Mouse (Mus musculus) midbrain, embryonic 12.5 days (tissue): ENCODE data around the gene Wipf1. TPM values are rescaled to one million over a fixed set of nuclear protein-coding genes. Genes with fewer than 3 reads are reported as not detected.

Source experiments
- ATAC-seq: fragments of 200-750 bp; cut with Nextera tagmentation; 2 replicates; pipeline ENCODE4 v1.8.0; 2017; ENCODE audit warnings: low read depth, moderate TSS enrichment, moderate library complexity; ENCODE audit not compliant: low FRiP score
- H3K27ac ChIP-seq: fragments of 300-500 bp; sonication (generic); replicated peaks from 2 replicates; pipeline ENCODE4 v1.5.1; 2016; ENCODE audit warnings: mild to moderate bottlenecking
- H3K27me3 ChIP-seq: fragments of 300-500 bp; sonication (generic); 2 replicates; pipeline ENCODE4 v1.6.1; 2016; ENCODE audit warnings: mild to moderate bottlenecking
- H3K36me3 ChIP-seq: fragments of 300-500 bp; sonication (generic); 2 replicates; pipeline ENCODE4 v1.6.1; 2016
- H3K4me1 ChIP-seq: fragments of 300-500 bp; sonication (generic); 2 replicates; pipeline ENCODE4 v1.6.1; 2016
- H3K4me2 ChIP-seq: fragments of 300-500 bp; sonication (generic); replicated peaks from 2 replicates; pipeline ENCODE4 v1.6.1; 2016; ENCODE audit warnings: mild to moderate bottlenecking, moderate library complexity
- H3K4me3 ChIP-seq: fragments of 300-500 bp; sonication (generic); 2 replicates; pipeline ENCODE4 v1.5.1; 2016; ENCODE audit warnings: mild to moderate bottlenecking
- H3K9ac ChIP-seq: fragments of 300-500 bp; sonication (generic); replicated peaks from 2 replicates; pipeline ENCODE4 v1.6.1; 2016; ENCODE audit warnings: mild to moderate bottlenecking, moderate library complexity
- H3K9me3 ChIP-seq: fragments of 300-500 bp; sonication (generic); 2 replicates; pipeline ENCODE4 v1.6.1; 2016; ENCODE audit warnings: mild to moderate bottlenecking
- WGBS: fragments of 180-500 bp; shearing (Covaris S2); methylation state at CpG from one replicate; pipeline ENCODE4 v1.1.7; 2016; 5-methylcytosine and 5-hydroxymethylcytosine counted together
- polyA plus RNA-seq: library from polyadenylated mRNA; unstranded; fragments of >200 nt; fragmentation: Nextera tagmentation; extraction: Ambion mirVana; gene quantifications from 2 replicates; pipeline ENCODE4 v1.2.1, GENCODE M21; 2016

Wipf1 gene
- polyA plus RNA-seq, 1 experiment from 2014 or later: 5.3 TPM

DNA sequence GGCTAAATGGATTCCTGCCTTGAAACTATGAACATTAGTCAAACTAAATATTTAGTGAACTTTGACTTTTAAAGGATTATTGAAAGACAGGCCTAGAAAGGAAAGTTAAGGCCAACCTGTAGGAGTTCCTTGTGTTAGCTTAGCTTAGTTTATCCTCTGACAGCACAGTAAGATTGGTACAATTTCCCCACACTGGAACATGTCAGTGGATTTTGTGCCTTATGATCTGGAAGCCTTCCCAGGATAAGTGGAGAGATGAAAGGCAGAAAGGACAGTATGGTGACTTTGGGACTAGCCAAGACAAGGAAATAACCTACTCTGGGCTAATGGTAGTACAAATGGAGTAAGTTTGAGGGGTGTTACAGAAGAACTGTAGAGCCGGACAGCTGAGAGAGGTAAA is 141.7 kb downstream of the Wipf1 start:
- Histone ChIP-seq H3K36me3 (no peaks in the 10 kb centered on the region), H3K9me3 (no peaks in the 10 kb centered on the region), H3K27ac (no peak overlapping the region), H3K4me2 (no peak overlapping the region), H3K27me3 (0 out of 2 replicates have a peak, but pooled peaks cover 4% of the 10 kb centered on the region), H3K4me1 (no peaks in the 10 kb centered on the region; the same call in 1 of the 2 replicates), H3K4me3 (no peak overlapping the region), H3K9ac (no peak overlapping the region)
- WGBS: 90% methylated on average over 1 of the region's 1 CpGs
- no peak for ATAC-seq

- 1% methylated on average over 43 of the region's 44 CpGs for WGBS
- Histone ChIP-seq H3K27ac (peak within 1 kb of the TSS; percentile 64), H3K4me1 (no peaks in the 10 kb centered on the region; the same call in 1 of the 2 replicates), H3K9ac (peak within 1 kb of the TSS; percentile 55), H3K4me3 (peak within 1 kb of the TSS; percentile 61), H3K27me3 (0 out of 2 replicates have a peak, but pooled peaks cover 4% of the 10 kb centered on the region), H3K36me3 (no peaks in the 10 kb centered on the region), H3K9me3 (no peaks in the 10 kb centered on the region), H3K4me2 (peak within 1 kb of the TSS; percentile 78)
- ATAC-seq: peak; percentile 99
Observed at GRCm38 (mm10) chr2:73386356-73387046, 143.0 kb downstream of the Wipf1 start, which contains the start of gene Gpr155. Gpr155 (minus strand) TSS chr2:73386572.

- H3K9ac ChIP-seq: peak overlapping the region; percentile 55
- H3K4me2 ChIP-seq: peak overlapping the region; percentile 78
- H3K27me3 ChIP-seq: 0 out of 2 replicates have a peak, but pooled peaks cover 4% of the 10 kb centered on the region
- ATAC-seq: no peak; the same call in 1 of the 2 replicates
- H3K36me3 ChIP-seq: no peaks in the 10 kb centered on the region
- 2% methylated on average over 29 of the region's 29 CpGs for WGBS
- no peaks in the 10 kb centered on the region; the same call in 1 of the 2 replicates for H3K4me1 ChIP-seq
- no peaks in the 10 kb centered on the region for H3K9me3 ChIP-seq
- peak overlapping the region; percentile 61 for H3K4me3 ChIP-seq
- H3K27ac ChIP-seq: no peak overlapping the region
Observed at GRCm38 (mm10) chr2:73385641-73386355, 143.7 kb downstream of the Wipf1 start.

DNA sequence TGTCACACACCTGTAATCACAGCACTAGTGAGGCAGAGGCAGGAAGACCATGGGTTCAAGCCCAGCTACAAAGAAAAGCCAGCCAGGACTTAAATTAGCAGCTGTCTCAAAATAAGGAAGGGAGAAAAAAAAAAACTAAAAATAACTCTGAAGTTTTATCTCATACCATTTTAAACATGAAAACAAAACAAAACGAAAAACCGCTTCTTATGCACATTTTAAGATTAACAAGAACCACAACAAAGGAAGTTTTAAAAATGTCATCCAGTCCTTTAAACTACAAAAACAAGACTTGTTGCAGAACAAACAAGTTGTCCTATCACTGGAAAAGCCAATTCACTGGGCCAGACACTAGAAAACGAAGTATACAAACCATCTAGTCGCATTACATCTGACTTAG is 144.4 kb downstream of the Wipf1 start:
- H3K36me3 ChIP-seq: no peaks in the 10 kb centered on the region
- H3K4me1 ChIP-seq: no peaks in the 10 kb centered on the region; the same call in 1 of the 2 replicates
- 88% methylated on average over 4 of the region's 4 CpGs for WGBS
- ATAC-seq: no peak
- H3K4me3 ChIP-seq: no peak overlapping the region
- H3K9me3 ChIP-seq: no peaks in the 10 kb centered on the region
- H3K9ac ChIP-seq: no peak overlapping the region
- H3K4me2 ChIP-seq: peak overlapping the region; percentile 78
- no peak overlapping the region for H3K27ac ChIP-seq
- H3K27me3 ChIP-seq: 0 out of 2 replicates have a peak, but pooled peaks cover 4% of the 10 kb centered on the region

- H3K27me3 ChIP-seq: 0 out of 2 replicates have a peak, but pooled peaks cover 1% of the 10 kb centered on the region
- H3K4me2 ChIP-seq: no peak overlapping the region
- H3K9me3 ChIP-seq: no peaks in the 10 kb centered on the region
- no peaks in the 10 kb centered on the region for H3K4me1 ChIP-seq
- no peak overlapping the region for H3K27ac ChIP-seq
- H3K4me3 ChIP-seq: no peak overlapping the region
- H3K9ac ChIP-seq: no peak overlapping the region
- ATAC-seq: no peak
- no peaks in the 10 kb centered on the region for H3K36me3 ChIP-seq
- 85% methylated on average over 9 of the region's 9 CpGs for WGBS
Observed at GRCm38 (mm10) chr2:73380298-73380975, 149.1 kb downstream of the Wipf1 start.

DNA sequence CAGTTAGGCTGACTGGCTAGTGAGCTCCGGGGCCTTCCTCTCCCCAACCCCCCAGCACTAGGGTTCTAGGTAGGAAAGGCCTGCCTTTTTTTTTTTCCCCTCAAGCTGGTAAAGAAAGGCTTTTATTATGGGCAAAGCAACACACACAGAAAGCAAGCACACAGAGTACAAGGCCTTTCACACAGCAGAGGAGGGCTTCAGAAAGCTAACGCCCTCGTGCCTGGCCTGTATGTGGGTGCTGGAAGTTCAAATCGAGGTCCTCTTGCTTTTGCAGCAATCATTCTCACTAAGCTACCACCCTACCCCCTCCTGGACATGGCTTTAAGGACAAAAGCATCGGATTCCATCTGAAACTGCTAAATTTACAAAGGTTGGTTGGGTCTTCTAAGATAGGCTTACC is 149.9 kb downstream of the Wipf1 start:
- WGBS: 76% methylated on average over 5 of the region's 5 CpGs

More for the DNA sequence above, 149.9 kb downstream of the Wipf1 start:
- no peaks in the 10 kb centered on the region for H3K36me3 ChIP-seq
- H3K4me3 ChIP-seq: no peak overlapping the region
- H3K4me2 ChIP-seq: no peak overlapping the region
- no peak overlapping the region for H3K9ac ChIP-seq
- ATAC-seq: no peak
- H3K27me3 ChIP-seq: no peaks in the 10 kb centered on the region
- H3K4me1 ChIP-seq: no peaks in the 10 kb centered on the region
- no peak overlapping the region for H3K27ac ChIP-seq
- no peaks in the 10 kb centered on the region for H3K9me3 ChIP-seq

Other genes starting within 250 kb of the Wipf1 start
- 9.7 and 11.3 TPM in 2 replicates for gene Scrn3, start 217.1 kb downstream of the Wipf1 start, polyA plus RNA-seq
- gene Cir1, start 217.0 kb downstream of the Wipf1 start, polyA plus RNA-seq: 24.7 and 28.3 TPM in 2 replicates
- gene Gpr155, start 143.2 kb downstream of the Wipf1 start, polyA plus RNA-seq: 7.1 and 8.0 TPM in 2 replicates
- 0.18 and 0.35 TPM in 2 replicates for gene Chrna1, start 50.6 kb upstream of the Wipf1 start, polyA plus RNA-seq
- 75.7 and 81.5 TPM in 2 replicates for gene Chn1, start 245.6 kb upstream of the Wipf1 start, polyA plus RNA-seq